8 mouse cellular contexts compared by ENCODE assay signal in the genomic region with DNA sequence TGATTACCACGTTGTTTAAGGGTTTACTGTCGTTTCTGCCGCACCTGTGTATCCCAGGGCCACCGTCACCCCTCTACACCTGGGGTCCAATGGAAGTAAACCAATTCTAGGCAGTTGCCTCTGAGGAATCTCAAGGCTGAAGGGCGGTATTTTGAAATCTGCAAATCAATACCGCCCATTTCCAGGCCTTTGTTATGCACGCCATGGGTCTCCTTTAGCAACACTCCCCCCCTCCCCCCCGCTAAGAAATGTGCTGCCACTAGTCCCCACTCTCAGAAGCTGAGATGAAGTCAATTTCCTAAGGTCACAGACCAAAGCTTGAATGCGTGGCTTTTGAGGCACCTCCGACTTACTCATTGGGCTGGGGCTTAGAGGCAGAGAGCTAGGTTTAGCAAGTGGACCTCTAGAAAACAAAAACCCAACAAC. TPM values are rescaled to one million over a fixed set of nuclear protein-coding genes. Genes with fewer than 3 reads are reported as not detected.
DNase-seq lines count a peak whose midpoint lies in the region; ATAC-seq and TF ChIP-seq lines count a peak whose summit lies in the region.

No protein-coding gene starts in this region.

- no peak for DNase-seq in kidney, adult 11 months
- DNase-seq in ZHBTc4 (ENCODE audit: low read depth, low spot score): peak; percentile 99
- DNase-seq in liver, postnatal 0 days: peak; percentile 32
- DNase-seq in frontal cortex, adult 2 months (ENCODE audit: extremely low spot score in 1 of 2, low spot score in 1 of 2): no peak
- DNase-seq in left cerebral cortex, postnatal 10 days (ENCODE audit: extremely low spot score in 1 of 2, low spot score in 2 of 2): no peak

- WGBS in kidney, embryonic 15.5 days: 6% methylated on average over 10 of the region's 10 CpGs
- WGBS in heart, embryonic 14.5 days: 7% methylated on average over 10 of the region's 10 CpGs
- WGBS in liver, postnatal 0 days (ENCODE audit: insufficient replicate concordance): 15% methylated on average over 10 of the region's 10 CpGs
- WGBS in stomach, embryonic 15.5 days: 9% methylated on average over 10 of the region's 10 CpGs

- H3K9ac ChIP-seq in kidney, embryonic 15.5 days: peak overlapping the region; percentile 93; the same call in 1 of the 2 replicates
- H3K9ac ChIP-seq in heart, embryonic 14.5 days (ENCODE audit: low read length): peak overlapping the region; percentile 98
- H3K9ac ChIP-seq in liver, postnatal 0 days (replicated peaks): peak overlapping the region; percentile 93
- H3K9ac ChIP-seq in stomach, embryonic 15.5 days: no peak overlapping the region

- H3K4me2 ChIP-seq in kidney, embryonic 15.5 days: peak overlapping the region; percentile 70
- H3K4me2 ChIP-seq in heart, embryonic 14.5 days (ENCODE audit: low read length): peak overlapping the region; percentile 66
- H3K4me2 ChIP-seq in liver, postnatal 0 days (ENCODE audit: low read depth, low read length): peak overlapping the region; percentile 64
- peak overlapping the region; percentile 65 for H3K4me2 ChIP-seq in stomach, embryonic 15.5 days

- no peak for TF ChIP-seq CTCF in liver, postnatal 0 days (IDR thresholded peaks at IDR 0.05; ENCODE audit: low read depth)

- no peak for TF ChIP-seq EP300 in liver, postnatal 0 days (IDR thresholded peaks at IDR 0.05; ENCODE audit: low read depth)

- no peaks in the 10 kb centered on the region for H3K27me3 ChIP-seq in kidney, embryonic 15.5 days
- no peaks in the 10 kb centered on the region for H3K27me3 ChIP-seq in heart, embryonic 14.5 days (ENCODE audit: control insufficient read depth, insufficient read depth, low read length)
- H3K27me3 ChIP-seq in liver, postnatal 0 days (ENCODE audit: insufficient read depth, low read length): no peaks in the 10 kb centered on the region
- no peaks in the 10 kb centered on the region for H3K27me3 ChIP-seq in stomach, embryonic 15.5 days (replicated peaks)

- intact Hi-C loops in left cerebral cortex, postnatal 10 days (cut with DNase I): loop anchor here (5.0 kb wide), 2 partner anchors 100 to 135 kb away; partner anchors contain the start of genes Nmi and Rbm43

- peak overlapping the region; percentile 99 for H3K4me3 ChIP-seq in kidney, embryonic 15.5 days (replicated peaks)
- H3K4me3 ChIP-seq in heart, embryonic 14.5 days (ENCODE audit: control insufficient read depth in 1 of 2, insufficient read depth in 1 of 2, low read depth in 1 of 2, low read length in 2 of 2): peak overlapping the region; percentile 92 to 99
- H3K4me3 ChIP-seq in liver, postnatal 0 days (ENCODE audit: low read depth, low read length): peak overlapping the region; percentile 86
- peak overlapping the region; percentile 99 for H3K4me3 ChIP-seq in stomach, embryonic 15.5 days (replicated peaks)

- H3K36me3 ChIP-seq in kidney, embryonic 15.5 days: peaks cover 23% of the 10 kb centered on the region
- H3K36me3 ChIP-seq in heart, embryonic 14.5 days (ENCODE audit: control insufficient read depth, insufficient read depth, low read length): peaks cover 29% of the 10 kb centered on the region
- peaks cover 8% of the 10 kb centered on the region; the same call in 1 of the 2 replicates for H3K36me3 ChIP-seq in liver, postnatal 0 days (replicated peaks; ENCODE audit: insufficient read depth, low read length)
- 0 out of 2 replicates have a peak, but pooled peaks cover 4% of the 10 kb centered on the region for H3K36me3 ChIP-seq in stomach, embryonic 15.5 days

- peak; percentile 37 for ATAC-seq in kidney, embryonic 15.5 days (replicated peaks; ENCODE audit: low FRiP score)
- ATAC-seq in heart, embryonic 14.5 days (ENCODE audit: insufficient number of reproducible peaks, insufficient read depth, low FRiP score, low read depth): no peak
- peak; percentile 32 for ATAC-seq in liver, postnatal 0 days
- peak; percentile 15; the same call in 1 of the 2 replicates for ATAC-seq in stomach, embryonic 15.5 days (ENCODE audit: insufficient read depth, low FRiP score, low read depth)

- H3K9me3 ChIP-seq in kidney, embryonic 15.5 days (replicated peaks): no peaks in the 10 kb centered on the region
- H3K9me3 ChIP-seq in heart, embryonic 14.5 days (ENCODE audit: control insufficient read depth, low read length): no peaks in the 10 kb centered on the region
- H3K9me3 ChIP-seq in liver, postnatal 0 days (ENCODE audit: low read length): no peaks in the 10 kb centered on the region
- no peaks in the 10 kb centered on the region for H3K9me3 ChIP-seq in stomach, embryonic 15.5 days

- H3K27ac ChIP-seq in kidney, embryonic 15.5 days: peak overlapping the region; percentile 95
- peak overlapping the region in 1 of 2 experiments; percentile 77; a peak in 2 of 4 replicates for H3K27ac ChIP-seq in heart, embryonic 14.5 days (replicated peaks in 1 of 2; ENCODE audit: control insufficient read depth in 1 of 2, insufficient read depth in 1 of 2, low read depth in 2 of 2, low read length in 2 of 2)
- peak overlapping the region; percentile 85 for H3K27ac ChIP-seq in liver, postnatal 0 days (ENCODE audit: low read depth)
- H3K27ac ChIP-seq in stomach, embryonic 15.5 days: peak overlapping the region; percentile 92

- peaks cover 14% of the 10 kb centered on the region for H3K4me1 ChIP-seq in kidney, embryonic 15.5 days
- H3K4me1 ChIP-seq in heart, embryonic 14.5 days (ENCODE audit: control insufficient read depth in 2 of 2, insufficient read depth in 2 of 2, low read length in 2 of 2): peaks cover 0 to 15% of the 10 kb centered on the region in 2 experiments; a peak in 2 of 4 replicates
- peaks cover 5% of the 10 kb centered on the region; the same call in 1 of the 2 replicates for H3K4me1 ChIP-seq in liver, postnatal 0 days (ENCODE audit: insufficient read depth)
- H3K4me1 ChIP-seq in stomach, embryonic 15.5 days: no peaks in the 10 kb centered on the region

RNA-seq across cellular contexts. Expression of gene Rif1, which starts 0.6 kb away (rescaled TPM):
- polyA plus RNA-seq in kidney, embryonic 15.5 days (2015; fragmentation: Nextera tagmentation; extraction: Ambion mirVana): 37.1 and 38.6 TPM in 2 replicates
- polyA plus RNA-seq in heart, embryonic 14.5 days (2014; fragmentation: Nextera tagmentation; extraction: Ambion mirVana): 24.7 and 31.0 TPM in 2 replicates
- 7.4 and 9.2 TPM in 2 replicates for polyA plus RNA-seq in liver, postnatal 0 days (2015; fragmentation: Nextera tagmentation; extraction: Ambion mirVana)
- 29.1 and 32.7 TPM in 2 replicates for polyA plus RNA-seq in stomach, embryonic 15.5 days (2015; fragmentation: Nextera tagmentation; extraction: Ambion mirVana)
- polyA plus RNA-seq in frontal cortex, adult 2 months (2012; rRNA removed): 11.0 and 13.0 TPM in 2 replicates
- 10 to 100 TPM; 16.2 to 23.2 TPM for total RNA-seq in left cerebral cortex, postnatal 10 days (2021)

RNA-seq across cellular contexts. Expression of gene Tnfaip6, which starts 34.3 kb away (rescaled TPM):
- 8.2 and 9.5 TPM in 2 replicates for polyA plus RNA-seq in kidney, embryonic 15.5 days (2015; fragmentation: Nextera tagmentation; extraction: Ambion mirVana)
- polyA plus RNA-seq in heart, embryonic 14.5 days (2014; fragmentation: Nextera tagmentation; extraction: Ambion mirVana): 2.5 TPM in 2 replicates
- polyA plus RNA-seq in liver, postnatal 0 days (2015; fragmentation: Nextera tagmentation; extraction: Ambion mirVana): 0.22 and 0.34 TPM in 2 replicates
- polyA plus RNA-seq in stomach, embryonic 15.5 days (2015; fragmentation: Nextera tagmentation; extraction: Ambion mirVana): 3.4 and 4.3 TPM in 2 replicates
- polyA plus RNA-seq in frontal cortex, adult 2 months (2012; rRNA removed): 6.7 and 8.4 TPM in 2 replicates
- total RNA-seq in left cerebral cortex, postnatal 10 days (2021): 1 to 10 TPM in 1 of 2 experiments, under 1 TPM in 1; 0.84 to 1.5 TPM

Comparison
In these comparisons a context has a peak if more than half of its experiments do, and no peak if none do; other contexts are left out.
1. DNase-seq: peak in ZHBTc4 (single experiment) and liver, postnatal 0 days (single experiment); none in kidney, adult 11 months (single experiment), frontal cortex, adult 2 months (0 of 2) and left cerebral cortex, postnatal 10 days (0 of 2).
2. Peak in every context shown above with its lines, with median percentiles within 50 percentile points of each other: H3K4me2 ChIP-seq and H3K4me3 ChIP-seq.